Mouse (Mus musculus): Measurements from ENCODE around the gene Pfkfb3.
"Not testable (repeated sequence)": the region's sequence is repeated elsewhere in the genome, so short reads cannot be mapped to it uniquely, and the experiment has no call there.

Gene Pfkfb3

GRCm38 (mm10) chr2:11551726-11552125, 2.2 kb downstream of the Pfkfb3 start:
- no peak for DNase-seq (ENCODE audit: low spot score)

GRCm38 (mm10) chr2:11548508-11548907, 5.4 kb downstream of the Pfkfb3 start:
- no peak for DNase-seq (ENCODE audit: low spot score)

GRCm38 (mm10) chr2:11547609-11548008, 6.3 kb downstream of the Pfkfb3 start:
- peak; percentile 35 for DNase-seq (ENCODE audit: low spot score)

GRCm38 (mm10) chr2:11546091-11546490, 7.8 kb downstream of the Pfkfb3 start:
- DNase-seq (ENCODE audit: low spot score): no peak

GRCm38 (mm10) chr2:11545380-11545779, 8.5 kb downstream of the Pfkfb3 start:
- DNase-seq (ENCODE audit: low spot score): no peak

GRCm38 (mm10) chr2:11544342-11544741, 9.5 kb downstream of the Pfkfb3 start:
- no peak for DNase-seq (ENCODE audit: low spot score)

GRCm38 (mm10) chr2:11543158-11543557, 10.7 kb downstream of the Pfkfb3 start:
- DNase-seq (ENCODE audit: low spot score): no peak

- peak; percentile 63 for DNase-seq (ENCODE audit: low spot score)
Measured at GRCm38 (mm10) chr2:11542640-11543039, 11.2 kb downstream of the Pfkfb3 start.

- DNase-seq (ENCODE audit: low spot score): no peak
Measured at GRCm38 (mm10) chr2:11542121-11542520, 11.8 kb downstream of the Pfkfb3 start.

- DNase-seq (ENCODE audit: low spot score): not testable (repeated sequence)
Measured at GRCm38 (mm10) chr2:11541528-11541927, 12.3 kb downstream of the Pfkfb3 start.

GRCm38 (mm10) chr2:11535966-11536365, 17.9 kb downstream of the Pfkfb3 start:
- no peak for DNase-seq (ENCODE audit: low spot score)

GRCm38 (mm10) chr2:11535412-11535928, 18.4 kb downstream of the Pfkfb3 start:
- peak; percentile 95 for DNase-seq (ENCODE audit: low spot score)

- peak; percentile 29 for DNase-seq (ENCODE audit: low spot score)
Measured at GRCm38 (mm10) chr2:11534826-11535225, 19.1 kb downstream of the Pfkfb3 start.

GRCm38 (mm10) chr2:11530101-11530500, 23.8 kb downstream of the Pfkfb3 start:
- no peak for DNase-seq (ENCODE audit: low spot score)

- DNase-seq (ENCODE audit: low spot score): no peak
Measured at GRCm38 (mm10) chr2:11526063-11526462, 27.8 kb downstream of the Pfkfb3 start.

GRCm38 (mm10) chr2:11524736-11525135, 29.1 kb downstream of the Pfkfb3 start:
- DNase-seq (ENCODE audit: low spot score): no peak

GRCm38 (mm10) chr2:11521758-11522157, 32.1 kb downstream of the Pfkfb3 start:
- no peak for DNase-seq (ENCODE audit: low spot score)

GRCm38 (mm10) chr2:11520786-11521185, 33.1 kb downstream of the Pfkfb3 start:
- no peak for DNase-seq (ENCODE audit: low spot score)

- no peak for DNase-seq (ENCODE audit: low spot score)
Measured at GRCm38 (mm10) chr2:11515828-11516227, 38.0 kb downstream of the Pfkfb3 start.

- no peak for DNase-seq (ENCODE audit: low spot score)
Measured at GRCm38 (mm10) chr2:11513057-11513967, 40.6 kb downstream of the Pfkfb3 start.

GRCm38 (mm10) chr2:11512127-11512526, 41.8 kb downstream of the Pfkfb3 start:
- DNase-seq (ENCODE audit: low spot score): no peak

GRCm38 (mm10) chr2:11503736-11504135, 50.1 kb downstream of the Pfkfb3 start:
- DNase-seq (ENCODE audit: low spot score): no peak

GRCm38 (mm10) chr2:11502901-11503431, 50.9 kb downstream of the Pfkfb3 start:
- peak; percentile 75 for DNase-seq (ENCODE audit: low spot score)
